Mouse (Mus musculus) lung, adult 18-20 months (tissue): ENCODE measurements around the gene Hyls1.
"Not testable (repeated sequence)": the region's sequence is repeated elsewhere in the genome, so short reads cannot be mapped to it uniquely, and the experiment has no call there.

Experiments used
- DNase-seq, 2 experiments: peaks; one replicate each; pipeline ENCODE4 v3.0.0; 2022; ENCODE audit warnings: mixed read lengths in 2 of 2

Hyls1 gene

GRCm38 (mm10) chr9:35569571-35570534, at the start of gene Hyls1, which contains the start of gene Pate2:
Hyls1 (minus strand) TSS chr9:35570398.
Pate2 (plus strand) TSS chr9:35570284.
- DNase-seq, result peak; percentile 96 to 97

DNA sequence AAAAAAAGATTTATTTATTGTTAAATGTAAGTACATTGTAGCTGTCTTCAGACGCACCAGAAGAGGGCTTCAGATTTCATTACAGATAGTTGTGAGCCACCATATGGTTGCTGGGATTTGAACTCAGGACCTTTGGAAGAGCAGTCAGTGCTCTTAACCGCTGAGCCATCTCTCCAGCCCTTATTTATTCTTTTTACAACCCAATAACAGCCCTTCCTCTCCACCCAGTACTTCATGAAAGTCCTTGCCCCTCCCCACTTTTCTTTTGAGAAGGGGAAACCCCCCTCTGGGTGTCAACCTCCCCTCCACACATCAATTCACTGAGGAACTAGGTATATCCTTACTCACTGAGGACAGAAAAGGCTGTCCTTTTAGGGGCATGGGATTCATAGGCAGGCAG, 46.6 kb upstream of the Hyls1 start:
- not testable (repeated sequence) for DNase-seq

- DNase-seq, result no peak
These were observed 43.8 kb upstream of the Hyls1 start for GRCm38 (mm10) chr9:35614005-35614404.

DNA sequence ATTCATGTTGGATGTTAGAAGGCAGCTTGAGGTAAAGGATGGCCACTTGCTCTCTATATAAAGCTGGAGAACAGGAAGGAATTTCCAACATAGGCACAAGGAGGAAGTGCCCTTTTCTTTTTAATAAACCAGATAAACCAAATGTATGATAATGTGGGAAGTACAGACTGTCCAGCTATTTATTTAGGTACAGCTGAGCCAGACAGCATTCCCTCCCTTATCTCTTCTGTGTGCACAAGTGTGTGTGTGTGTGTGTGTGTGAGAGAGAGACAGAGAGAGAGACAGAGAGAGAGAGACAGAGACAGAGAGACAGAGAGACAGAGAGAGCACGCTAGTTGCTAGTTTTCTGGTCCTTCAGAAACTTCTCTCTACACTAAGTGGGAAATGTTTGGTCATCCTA, 41.6 kb upstream of the Hyls1 start, which contains the start of gene Pate4:
TSS of gene Pate4 (minus strand) at position 101 of the 400 bp plus-strand sequence.
- DNase-seq, result no peak

DNA sequence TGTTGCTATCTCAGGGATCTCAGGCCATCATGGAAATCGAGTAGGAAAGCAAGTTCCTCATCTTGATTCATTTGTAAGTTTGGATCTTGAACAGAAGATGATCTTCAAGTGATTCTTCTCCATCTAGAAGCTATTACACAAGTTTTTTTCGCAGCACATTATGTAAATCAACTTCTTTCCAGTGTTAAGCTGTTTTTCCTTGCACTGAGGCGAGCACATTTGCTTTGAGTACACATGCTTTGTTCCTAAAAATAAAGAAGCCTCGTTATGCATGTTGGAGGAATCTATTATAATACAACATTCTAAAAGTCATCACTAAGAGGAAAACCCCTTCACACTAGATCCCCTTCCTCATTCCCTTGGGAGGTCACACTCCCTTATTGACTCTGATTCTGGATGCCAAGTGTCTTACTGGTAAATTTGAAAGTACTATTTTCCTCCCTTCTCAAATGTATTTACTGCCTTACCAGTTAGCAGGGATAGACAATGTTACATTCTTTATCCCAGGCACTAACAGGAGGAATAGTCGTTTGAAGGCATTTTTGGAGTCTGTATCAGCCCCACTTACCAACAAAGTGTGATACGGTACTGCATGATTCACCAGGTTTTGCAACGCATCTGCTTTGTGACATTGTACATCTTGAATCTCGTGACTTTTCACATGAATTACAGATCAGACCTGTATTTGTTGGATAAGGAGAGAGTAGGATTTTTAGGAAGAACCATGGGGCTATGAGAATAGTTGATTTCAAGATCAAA, 37.6 kb upstream of the Hyls1 start:
- DNase-seq, result no peak

- no peak for DNase-seq
These were observed 22.7 kb upstream of the Hyls1 start for GRCm38 (mm10) chr9:35592903-35593302.

- DNase-seq, result no peak
These were observed 17.5 kb upstream of the Hyls1 start for GRCm38 (mm10) chr9:35587674-35588073.

DNA sequence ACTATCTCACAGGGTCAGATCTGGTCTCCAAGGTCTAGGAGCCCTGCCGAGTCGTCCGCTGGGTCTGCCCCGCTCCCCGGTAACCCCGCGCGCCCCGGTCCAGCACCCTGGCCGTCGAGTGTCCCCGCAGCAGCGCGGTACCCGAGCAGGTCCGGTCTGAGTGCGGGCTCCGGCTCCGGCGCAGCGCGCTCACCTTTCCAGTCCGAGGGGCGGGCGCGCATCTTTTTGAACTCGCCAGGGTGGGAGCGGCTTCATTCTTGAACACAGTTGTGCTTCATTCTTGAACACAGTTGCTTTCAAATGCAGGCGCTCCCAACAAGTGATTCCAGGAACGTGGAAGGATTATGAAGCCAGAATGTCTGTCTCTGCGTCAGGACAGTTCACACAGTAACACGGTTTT, 4.2 kb upstream of the Hyls1 start:
- no peak for DNase-seq

DNA sequence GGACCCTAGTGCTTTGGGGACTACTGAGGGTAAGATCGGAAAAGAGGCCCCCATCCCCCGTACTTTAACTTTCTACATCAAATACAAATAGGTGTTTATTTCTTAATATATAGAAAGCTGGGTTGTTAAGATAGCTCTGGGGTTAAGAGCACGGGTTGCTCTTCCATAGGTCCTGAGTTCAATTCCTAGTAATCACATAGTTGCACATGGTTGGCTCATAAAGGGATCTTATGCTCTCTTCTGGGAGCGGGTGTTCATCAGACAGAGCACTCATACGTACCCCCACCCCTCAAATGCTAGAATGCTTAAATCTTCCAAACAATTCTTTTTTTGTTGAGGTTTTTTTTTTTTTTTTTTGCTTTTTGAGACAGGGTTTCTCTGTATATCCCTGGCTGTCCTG, 465 bp upstream of the Hyls1 start:
- no peak for DNase-seq

- DNase-seq, result no peak
These were observed 2.2 kb downstream of the Hyls1 start for GRCm38 (mm10) chr9:35567995-35568394.

DNA sequence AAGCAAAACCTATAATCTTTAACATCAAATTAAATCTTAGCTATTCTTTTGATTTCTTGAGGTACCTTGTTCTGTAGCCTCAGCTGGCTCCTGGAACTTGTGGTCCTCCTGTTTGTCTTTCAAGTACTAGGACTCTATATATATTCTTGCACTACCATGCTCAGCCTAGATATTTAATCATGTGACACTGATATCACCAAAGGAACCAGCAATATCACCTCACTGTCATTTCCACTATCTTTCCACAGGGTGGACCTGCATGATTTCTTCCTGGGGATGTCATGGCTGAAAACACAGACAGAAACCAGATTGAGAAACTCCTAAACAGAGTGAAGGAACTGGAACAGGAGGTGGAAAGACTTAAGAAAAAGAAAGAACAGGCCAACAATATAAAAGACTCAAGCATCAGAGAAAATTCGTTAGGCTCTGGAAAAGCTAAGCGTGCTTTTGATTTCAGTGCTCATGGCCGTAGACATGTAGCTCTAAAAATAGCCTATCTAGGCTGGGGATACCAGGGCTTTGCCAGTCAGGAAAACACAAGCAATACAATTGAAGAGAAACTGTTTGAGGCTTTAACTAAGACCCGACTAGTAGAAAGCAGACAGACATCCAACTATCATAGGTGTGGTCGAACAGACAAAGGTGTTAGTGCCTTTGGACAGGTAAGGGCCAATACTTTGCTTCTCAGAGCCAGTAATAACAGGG, 5.5 kb downstream of the Hyls1 start:
- DNase-seq, result no peak

GRCm38 (mm10) chr9:35561583-35561982, 8.6 kb downstream of the Hyls1 start:
- no peak for DNase-seq

- DNase-seq, result no peak
These were observed 9.1 kb downstream of the Hyls1 start for GRCm38 (mm10) chr9:35561076-35561475.

DNA sequence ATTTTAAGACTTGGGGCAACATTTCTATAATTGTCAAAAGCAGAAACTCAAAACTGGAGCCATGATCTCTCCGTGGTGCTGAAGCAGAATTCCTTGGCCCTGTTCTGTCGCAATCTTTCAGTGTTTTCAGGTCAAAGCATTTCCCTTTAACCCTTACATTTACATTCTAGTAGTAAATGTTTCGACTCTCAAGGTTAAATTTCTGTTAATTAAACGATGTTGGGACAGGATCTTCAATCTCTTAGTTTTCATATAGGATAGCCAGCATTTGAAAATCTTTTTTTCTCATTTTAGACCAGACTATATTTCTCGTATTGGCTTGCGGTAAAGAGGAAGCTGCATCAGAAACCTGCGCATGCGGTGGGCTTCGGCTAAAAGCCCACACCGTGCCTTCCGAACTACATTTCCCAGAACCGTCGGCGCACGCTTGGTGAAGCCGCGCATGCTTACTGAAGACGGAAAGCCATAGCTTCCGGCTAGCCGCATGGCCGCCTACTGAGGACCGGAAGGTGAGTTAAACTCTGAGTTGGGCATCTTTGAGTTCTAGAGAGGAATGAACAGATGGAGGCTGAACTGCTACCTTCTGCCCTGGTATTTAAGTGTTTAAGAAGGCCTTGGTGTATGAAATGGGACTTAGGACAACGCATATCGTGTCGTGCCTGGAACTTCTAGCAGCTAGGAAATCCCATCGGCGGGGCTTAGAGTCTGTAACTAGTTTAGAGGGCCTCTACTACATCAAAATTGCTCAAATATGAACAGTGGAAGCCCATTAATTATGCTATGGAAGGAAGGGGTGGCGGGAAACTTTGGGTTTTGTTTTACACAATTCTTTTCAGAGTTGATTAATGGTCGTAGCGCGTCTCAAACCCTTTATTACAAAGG, 10.9 kb downstream of the Hyls1 start:
- peak; percentile 75 to 77 for DNase-seq

DNA sequence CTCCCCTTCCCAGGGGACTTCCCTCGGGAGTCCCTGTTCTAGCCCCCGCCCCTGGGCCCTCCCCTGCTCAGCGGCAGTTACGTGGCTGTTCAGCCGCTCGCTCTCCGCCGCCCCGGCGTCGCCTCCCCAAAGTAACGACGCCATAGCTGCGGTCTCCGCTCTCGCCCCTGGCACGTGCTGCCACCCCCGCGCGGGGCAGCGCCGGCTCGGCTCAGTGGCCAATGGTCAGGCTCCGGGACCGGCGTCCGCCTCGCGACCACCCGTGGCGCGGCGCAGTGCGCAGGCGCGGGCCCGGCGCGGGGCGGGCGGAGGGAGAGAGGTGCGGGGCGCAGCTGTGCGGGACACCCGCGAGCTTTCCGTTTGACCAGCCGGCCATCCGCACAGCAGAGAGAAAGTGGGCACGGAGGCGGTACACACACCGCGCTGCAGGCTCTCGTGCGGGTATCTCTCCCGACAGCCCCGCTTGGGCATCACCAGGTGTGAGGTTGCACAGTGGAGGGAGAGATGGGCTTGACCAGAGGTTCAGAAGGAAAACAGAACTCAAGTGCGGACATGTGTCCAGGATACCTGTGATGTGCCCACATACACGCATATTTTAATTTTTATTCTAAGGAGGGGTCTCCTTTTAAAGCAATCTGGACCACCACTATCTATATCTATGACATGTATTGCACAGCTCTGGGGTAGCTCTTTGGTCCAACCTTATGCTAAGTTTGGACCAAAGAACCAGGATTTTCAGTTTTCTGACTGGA, 11.8 kb downstream of the Hyls1 start, which contains the start of the genes Ddx25 and Pus3:
TSS of gene Ddx25 (minus strand) at position 272 of the 752 bp plus-strand sequence.
TSS of gene Pus3 (plus strand) at position 339 of the 752 bp plus-strand sequence.
- DNase-seq, result no peak

GRCm38 (mm10) chr9:35556494-35557102, 13.6 kb downstream of the Hyls1 start:
- no peak for DNase-seq

DNA sequence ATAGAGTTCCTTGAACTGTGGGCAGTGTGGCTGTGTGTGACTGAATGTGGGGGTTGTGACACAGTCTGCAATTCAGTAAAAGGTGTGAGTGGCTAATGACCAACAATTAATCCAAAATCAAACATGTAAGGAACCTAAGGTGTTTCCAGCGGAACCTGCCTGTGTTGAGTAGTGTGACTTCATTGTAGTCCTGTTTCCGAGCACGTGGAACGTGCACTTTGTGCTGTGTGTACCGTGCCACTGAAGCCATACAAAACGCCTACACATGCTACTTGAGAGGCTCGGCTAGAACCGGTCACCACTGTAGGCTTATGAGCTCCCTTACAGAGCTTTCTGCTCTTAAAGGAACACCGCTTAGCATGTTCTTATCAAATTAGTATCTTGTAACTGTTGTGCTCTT, 21.7 kb downstream of the Hyls1 start:
- DNase-seq, result no peak

GRCm38 (mm10) chr9:35546745-35547144, 23.5 kb downstream of the Hyls1 start:
- DNase-seq, result no peak

- no peak for DNase-seq
These were observed 24.5 kb downstream of the Hyls1 start for GRCm38 (mm10) chr9:35545704-35546103.

DNA sequence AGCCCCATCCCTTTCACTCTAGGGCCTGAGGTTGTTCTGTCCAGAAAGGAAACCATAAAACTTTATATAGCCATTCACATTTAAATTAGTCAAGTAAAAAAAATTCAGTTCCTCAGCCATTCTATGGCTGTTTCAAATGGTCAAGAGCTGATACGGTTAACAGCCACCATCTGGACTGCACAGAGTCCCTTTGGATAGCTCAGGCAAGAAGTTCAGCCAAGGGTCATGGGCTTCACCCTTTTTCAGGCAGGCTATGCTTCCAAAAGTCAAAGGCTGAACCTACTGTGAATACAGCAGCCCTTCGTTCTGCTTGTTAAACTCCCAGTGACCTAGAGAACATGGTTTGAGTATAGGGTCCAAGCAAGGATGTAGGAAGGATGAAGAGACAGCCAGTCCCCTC, 25.5 kb downstream of the Hyls1 start:
- no peak for DNase-seq
